Mouse (Mus musculus) stomach, postnatal 0 days (tissue): ENCODE results near the gene Tas2r108.

Experiments
- CTCF ChIP-seq: IDR thresholded peaks from 2 replicates; pipeline ENCODE4 v1.5.1; 2016; ENCODE audit warnings: antibody characterized with exemption, low read depth, mild to moderate bottlenecking, moderate library complexity
- EP300 ChIP-seq: optimal IDR thresholded peaks from 2 replicates; pipeline ENCODE3; 2016; ENCODE audit warnings: antibody characterized with exemption

GRCm38 (mm10) chr6:40471720-40472010 lies 21.7 kb upstream of the Tas2r108 start:
- TF ChIP-seq CTCF (no peak), EP300 (no peak)
